Mouse (Mus musculus): Measurements from ENCODE around the gene Cplx2.

GRCm38 (mm10) chr13:54332921-54333477, 38.1 kb upstream of the Cplx2 start:
- TF ChIP-seq GATA1 (IDR thresholded peaks at IDR 0.05; ENCODE audit: low read length) (no peak), TAL1 (IDR thresholded peaks at IDR 0.05; ENCODE audit: low read length) (no peak)

Measured in erythroblast, embryonic 14.5 days (primary cell).